Mouse (Mus musculus): Measurements from ENCODE around the gene Dock6. TPM values are rescaled to one million over a fixed set of nuclear protein-coding genes. Genes with fewer than 3 reads are reported as not detected.
A peak's percentile ranks its signal among the peaks of the same experiment; 100 is the strongest.

The Dock6 gene
- polyA plus RNA-seq, 1 experiment from 2014 or later: 13.5 TPM

DNA sequence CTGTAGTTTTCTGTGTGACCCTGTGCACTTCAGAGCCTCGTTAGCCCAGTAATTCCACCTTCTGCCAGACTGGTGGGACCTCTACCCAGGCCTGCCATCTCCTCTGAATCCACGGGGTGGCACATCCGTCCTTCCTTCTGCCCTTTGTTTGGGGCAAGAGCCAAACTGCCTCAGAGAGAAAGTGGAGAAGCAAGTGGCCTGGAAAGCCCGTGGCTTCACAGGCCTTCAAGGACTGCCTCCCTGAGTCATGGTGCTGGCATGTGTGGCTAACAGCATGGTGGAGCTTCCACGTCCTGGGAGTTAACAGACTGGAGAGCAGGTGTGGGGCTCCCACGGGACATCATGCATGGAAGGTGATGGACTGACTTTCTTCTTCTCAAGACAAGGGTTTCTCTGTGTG is 101.1 kb downstream of the Dock6 start:
- H3K9me3 ChIP-seq (ENCODE audit: control insufficient read depth, low read length): no peaks in the 10 kb centered on the region
- DNase-seq (ENCODE audit: low spot score) (peak; percentile 52), ATAC-seq (ENCODE audit: low FRiP score, low TSS enrichment) (peak; percentile 19; the same call in 1 of the 2 replicates)
- H3K4me1 ChIP-seq (replicated peaks; ENCODE audit: control insufficient read depth, insufficient read depth): peaks cover 3% of the 10 kb centered on the region; the same call in 1 of the 2 replicates
- H3K27me3 ChIP-seq (ENCODE audit: control insufficient read depth, insufficient read depth, low read length): no peaks in the 10 kb centered on the region
- H3K4me2 ChIP-seq (replicated peaks; ENCODE audit: low read depth): no peak overlapping the region
- H3K36me3 ChIP-seq (ENCODE audit: control insufficient read depth, insufficient read depth, low read length): peaks cover 23% of the 10 kb centered on the region
- TF ChIP-seq CTCF (IDR thresholded peaks at IDR 0.05; ENCODE audit: low read depth): peak; percentile 64
- TF ChIP-seq EP300 (optimal IDR thresholded peaks at IDR 0.05): no peak
- 64% methylated on average over 6 of the region's 6 CpGs for WGBS
- no peak overlapping the region for H3K9ac ChIP-seq (ENCODE audit: low read length)
- no peak overlapping the region for H3K4me3 ChIP-seq (ENCODE audit: low read depth, low read length)
- H3K27ac ChIP-seq (replicated peaks): no peak overlapping the region

DNA sequence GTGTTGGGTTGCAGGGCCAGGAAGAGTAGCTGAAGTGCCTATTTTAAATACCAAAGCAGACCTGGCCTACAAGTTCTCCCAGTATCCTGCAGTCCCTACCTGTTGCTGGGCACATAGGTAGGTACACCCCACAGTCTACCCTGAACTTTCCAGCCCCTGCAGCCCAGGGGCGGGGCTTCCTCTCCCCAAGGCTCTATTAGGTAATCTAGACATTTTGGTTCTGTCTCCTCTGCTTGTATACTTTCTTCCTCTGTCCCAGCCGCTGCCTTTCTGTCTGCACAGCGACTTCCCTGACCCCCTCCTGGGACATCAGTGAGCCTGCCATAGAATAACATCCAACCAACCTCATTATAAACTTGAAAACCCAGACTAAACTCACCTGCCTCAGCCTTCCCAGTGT is 102.1 kb downstream of the Dock6 start:
- Histone ChIP-seq H3K9me3 (ENCODE audit: control insufficient read depth, low read length) (no peaks in the 10 kb centered on the region), H3K27ac (replicated peaks) (no peak overlapping the region), H3K9ac (ENCODE audit: low read length) (no peak overlapping the region), H3K4me2 (replicated peaks; ENCODE audit: low read depth) (no peak overlapping the region), H3K27me3 (ENCODE audit: control insufficient read depth, insufficient read depth, low read length) (no peaks in the 10 kb centered on the region), H3K4me1 (replicated peaks; ENCODE audit: control insufficient read depth, insufficient read depth) (peaks cover 3% of the 10 kb centered on the region; the same call in 1 of the 2 replicates), H3K4me3 (ENCODE audit: low read depth, low read length) (no peak overlapping the region), H3K36me3 (ENCODE audit: control insufficient read depth, insufficient read depth, low read length) (peaks cover 32% of the 10 kb centered on the region)
- TF ChIP-seq EP300 (optimal IDR thresholded peaks at IDR 0.05) (no peak), CTCF (IDR thresholded peaks at IDR 0.05; ENCODE audit: low read depth) (no peak)
- WGBS: 84% methylated on average over 3 of the region's 3 CpGs
- ATAC-seq (ENCODE audit: low FRiP score, low TSS enrichment) (no peak), DNase-seq (ENCODE audit: low spot score) (no peak)

Small RNAs within 50 kb of the gene (microRNA-seq; reads per million reads assigned to microRNA genes)
- gene Mir7083: 10.0 reads per million, percentile 16 among the genes with 10 or more reads in this experiment

Other genes with a start within 250 kb of the Dock6 start
- gene Smarca4, start 236.5 kb downstream of the Dock6 start, polyA plus RNA-seq (2015; fragmentation: Nextera tagmentation; extraction: Ambion mirVana): 27.2 and 29.0 TPM in 2 replicates
- gene Ldlr, start 129.2 kb downstream of the Dock6 start, polyA plus RNA-seq (2015; fragmentation: Nextera tagmentation; extraction: Ambion mirVana): 28.9 and 30.4 TPM in 2 replicates
- 29.2 and 31.2 TPM in 2 replicates for gene Spc24, start 92.3 kb downstream of the Dock6 start, polyA plus RNA-seq (2015; fragmentation: Nextera tagmentation; extraction: Ambion mirVana)
- 7.3 and 7.5 TPM in 2 replicates for gene Kank2, start 53.9 kb downstream of the Dock6 start, polyA plus RNA-seq (2015; fragmentation: Nextera tagmentation; extraction: Ambion mirVana)
- 2.1 and 2.2 TPM in 2 replicates for gene Angptl8, start 17.1 kb downstream of the Dock6 start, polyA plus RNA-seq (2015; fragmentation: Nextera tagmentation; extraction: Ambion mirVana)
- 130 and 137 TPM in 2 replicates for gene Rab3d, start 65.6 kb upstream of the Dock6 start, polyA plus RNA-seq (2015; fragmentation: Nextera tagmentation; extraction: Ambion mirVana)
- gene Ccdc159, start 74.8 kb upstream of the Dock6 start, polyA plus RNA-seq (2015; fragmentation: Nextera tagmentation; extraction: Ambion mirVana): 1.1 and 1.9 TPM in 2 replicates
- 95.0 and 95.7 TPM in 2 replicates for gene Tmem205, start 74.9 kb upstream of the Dock6 start, polyA plus RNA-seq (2015; fragmentation: Nextera tagmentation; extraction: Ambion mirVana)
- gene Plppr2, start 84.4 kb upstream of the Dock6 start, polyA plus RNA-seq (2015; fragmentation: Nextera tagmentation; extraction: Ambion mirVana): 2.7 and 4.1 TPM in 2 replicates
- 4.2 and 5.4 TPM in 2 replicates for gene Swsap1, start 103.1 kb upstream of the Dock6 start, polyA plus RNA-seq (2015; fragmentation: Nextera tagmentation; extraction: Ambion mirVana)
- gene Epor, start 110.9 kb upstream of the Dock6 start, polyA plus RNA-seq (2015; fragmentation: Nextera tagmentation; extraction: Ambion mirVana): 2.8 and 3.4 TPM in 2 replicates
- gene Rgl3, start 136.8 kb upstream of the Dock6 start, polyA plus RNA-seq (2015; fragmentation: Nextera tagmentation; extraction: Ambion mirVana): 2.7 and 2.9 TPM in 2 replicates
- gene Ccdc151, start 150.0 kb upstream of the Dock6 start, polyA plus RNA-seq (2015; fragmentation: Nextera tagmentation; extraction: Ambion mirVana): 0.07 and 0.19 TPM in 2 replicates
- gene Prkcsh, start 150.2 kb upstream of the Dock6 start, polyA plus RNA-seq (2015; fragmentation: Nextera tagmentation; extraction: Ambion mirVana): 45.0 and 48.4 TPM in 2 replicates
- 0.73 and 1.1 TPM in 2 replicates for gene Elavl3, start 199.4 kb upstream of the Dock6 start, polyA plus RNA-seq (2015; fragmentation: Nextera tagmentation; extraction: Ambion mirVana)
- not detected in 2 replicates for gene Gm49318, start 218.6 kb upstream of the Dock6 start, polyA plus RNA-seq (2015; fragmentation: Nextera tagmentation; extraction: Ambion mirVana)
- 4.4 and 5.5 TPM in 2 replicates for gene Zfp653, start 218.7 kb upstream of the Dock6 start, polyA plus RNA-seq (2015; fragmentation: Nextera tagmentation; extraction: Ambion mirVana)
- 31.7 and 33.1 TPM in 2 replicates for gene Ecsit, start 232.8 kb upstream of the Dock6 start, polyA plus RNA-seq (2015; fragmentation: Nextera tagmentation; extraction: Ambion mirVana)
- 851 and 1,082 TPM in 2 replicates for gene Cnn1, start 246.6 kb upstream of the Dock6 start, polyA plus RNA-seq (2015; fragmentation: Nextera tagmentation; extraction: Ambion mirVana)

Data from stomach, postnatal 0 days (tissue).